Mouse (Mus musculus): ENCODE results near the gene Pros1. TPM values are rescaled to one million over a fixed set of nuclear protein-coding genes. Genes with fewer than 3 reads are reported as not detected.

Gene Pros1
- 7.9 TPM for polyA plus RNA-seq (2012; fragmentation: generic; extraction: Trizol)

- H3K79me2 ChIP-seq (ENCODE audit: control insufficient read depth, insufficient read depth): no peaks in the 10 kb centered on the region
- no peaks in the 10 kb centered on the region for H3K27me3 ChIP-seq (ENCODE audit: control insufficient read depth, insufficient read depth, insufficient read length)
- no peak for TF ChIP-seq TCF3 (IDR thresholded peaks at IDR 0.05; ENCODE audit: insufficient read length, low read depth)
- no peak for TF ChIP-seq MYOD1 (IDR thresholded peaks at IDR 0.05; ENCODE audit: control insufficient read depth in 1 of 3, insufficient read length in 2 of 3, low read depth in 2 of 3)
- TF ChIP-seq POLR2A (IDR thresholded peaks at IDR 0.05; ENCODE audit: insufficient read length, low read depth): peak; percentile 89
- TF ChIP-seq POLR2AphosphoS2 (IDR thresholded peaks at IDR 0.05; ENCODE audit: insufficient read length, low read depth): peak; percentile 61
- no peak for TF ChIP-seq E2F4 (IDR thresholded peaks at IDR 0.05; ENCODE audit: insufficient read depth)
- peak within 1 kb of the TSS; percentile 41 for H3K4me3 ChIP-seq
- no peaks in the 10 kb centered on the region for H3K36me3 ChIP-seq (ENCODE audit: control insufficient read depth, insufficient read depth)
- no peak within 1 kb of the TSS for H3ac ChIP-seq (ENCODE audit: control insufficient read depth, insufficient read length)
- H3K4me2 ChIP-seq (ENCODE audit: low read depth): peak within 1 kb of the TSS; percentile 73
Measured at GRCm38 (mm10) chr16:62854191-62855068, at the start of gene Pros1. TSS of gene Pros1 (plus strand) at chr16:62854307.

- Histone ChIP-seq H3K4me3 (no peak overlapping the region), H3K4me2 (ENCODE audit: low read depth) (no peak overlapping the region), H3ac (ENCODE audit: control insufficient read depth, insufficient read length) (no peak overlapping the region), H3K79me2 (ENCODE audit: control insufficient read depth, insufficient read depth) (no peaks in the 10 kb centered on the region), H3K36me3 (ENCODE audit: control insufficient read depth, insufficient read depth) (peaks cover 4% of the 10 kb centered on the region), H3K27me3 (ENCODE audit: control insufficient read depth, insufficient read depth, insufficient read length) (no peaks in the 10 kb centered on the region)
- TF ChIP-seq MYOD1 (IDR thresholded peaks at IDR 0.05; ENCODE audit: control insufficient read depth in 1 of 3, insufficient read length in 2 of 3, low read depth in 2 of 3): no peak
- TF ChIP-seq SRF (IDR thresholded peaks at IDR 0.05; ENCODE audit: control insufficient read depth, insufficient read length, low read depth): no peak
- TF ChIP-seq MAX (IDR thresholded peaks at IDR 0.05; ENCODE audit: low read depth): no peak
- TF ChIP-seq E2F4 (IDR thresholded peaks at IDR 0.05; ENCODE audit: insufficient read depth): no peak
- no peak for TF ChIP-seq TCF12 (IDR thresholded peaks at IDR 0.05; ENCODE audit: insufficient read depth, poor library complexity, severe bottlenecking)
- no peak for TF ChIP-seq REST (IDR thresholded peaks at IDR 0.05; ENCODE audit: insufficient read depth, insufficient read length)
- TF ChIP-seq POLR2A (IDR thresholded peaks at IDR 0.05; ENCODE audit: insufficient read length, low read depth): no peak
- TF ChIP-seq TCF3 (IDR thresholded peaks at IDR 0.05; ENCODE audit: insufficient read length, low read depth): no peak
- no peak for TF ChIP-seq CEBPB (IDR thresholded peaks at IDR 0.05; ENCODE audit: insufficient read depth, poor library complexity, severe bottlenecking)
Measured at GRCm38 (mm10) chr16:62804621-62805020, 49.5 kb upstream of the Pros1 start.

GRCm38 (mm10) chr16:62807249-62807979, 46.7 kb upstream of the Pros1 start:
- H3K4me3 ChIP-seq: no peak overlapping the region
- no peak overlapping the region for H3K4me2 ChIP-seq (ENCODE audit: low read depth)
- H3K36me3 ChIP-seq (ENCODE audit: control insufficient read depth, insufficient read depth): no peaks in the 10 kb centered on the region
- H3K79me2 ChIP-seq (ENCODE audit: control insufficient read depth, insufficient read depth): no peaks in the 10 kb centered on the region
- no peak overlapping the region for H3ac ChIP-seq (ENCODE audit: control insufficient read depth, insufficient read length)
- H3K27me3 ChIP-seq (ENCODE audit: control insufficient read depth, insufficient read depth, insufficient read length): no peaks in the 10 kb centered on the region
- TF ChIP-seq MYOD1 (IDR thresholded peaks at IDR 0.05; ENCODE audit: control insufficient read depth in 1 of 3, insufficient read length in 2 of 3, low read depth in 2 of 3) (no peak), MYOG (IDR thresholded peaks at IDR 0.05; ENCODE audit: control insufficient read depth in 1 of 3, insufficient read depth in 1 of 3, insufficient read length in 2 of 3, low read depth in 2 of 3) (no peak), USF1 (IDR thresholded peaks at IDR 0.05; ENCODE audit: low read depth) (no peak), TCF3 (IDR thresholded peaks at IDR 0.05; ENCODE audit: insufficient read length, low read depth) (no peak), MAX (IDR thresholded peaks at IDR 0.05; ENCODE audit: low read depth) (no peak), POLR2A (IDR thresholded peaks at IDR 0.05; ENCODE audit: insufficient read length, low read depth) (no peak), E2F4 (IDR thresholded peaks at IDR 0.05; ENCODE audit: insufficient read depth) (no peak), POLR2AphosphoS2 (IDR thresholded peaks at IDR 0.05; ENCODE audit: insufficient read length, low read depth) (no peak), REST (IDR thresholded peaks at IDR 0.05; ENCODE audit: insufficient read depth, insufficient read length) (no peak), CEBPB (IDR thresholded peaks at IDR 0.05; ENCODE audit: insufficient read depth, poor library complexity, severe bottlenecking) (no peak), SRF (IDR thresholded peaks at IDR 0.05; ENCODE audit: control insufficient read depth, insufficient read length, low read depth) (no peak), TCF12 (IDR thresholded peaks at IDR 0.05; ENCODE audit: insufficient read depth, poor library complexity, severe bottlenecking) (no peak)

GRCm38 (mm10) chr16:62810855-62811254, 43.3 kb upstream of the Pros1 start:
- no peak overlapping the region for H3ac ChIP-seq (ENCODE audit: control insufficient read depth, insufficient read length)
- H3K79me2 ChIP-seq (ENCODE audit: control insufficient read depth, insufficient read depth): no peaks in the 10 kb centered on the region
- H3K36me3 ChIP-seq (ENCODE audit: control insufficient read depth, insufficient read depth): no peaks in the 10 kb centered on the region
- TF ChIP-seq POLR2A (IDR thresholded peaks at IDR 0.05; ENCODE audit: insufficient read length, low read depth) (no peak), MAX (IDR thresholded peaks at IDR 0.05; ENCODE audit: low read depth) (no peak), E2F4 (IDR thresholded peaks at IDR 0.05; ENCODE audit: insufficient read depth) (no peak), MYOD1 (IDR thresholded peaks at IDR 0.05; ENCODE audit: control insufficient read depth in 1 of 3, insufficient read length in 2 of 3, low read depth in 2 of 3) (no peak), REST (IDR thresholded peaks at IDR 0.05; ENCODE audit: insufficient read depth, insufficient read length) (no peak), POLR2AphosphoS2 (IDR thresholded peaks at IDR 0.05; ENCODE audit: insufficient read length, low read depth) (no peak), MYOG (IDR thresholded peaks at IDR 0.05; ENCODE audit: control insufficient read depth in 1 of 3, insufficient read depth in 1 of 3, insufficient read length in 2 of 3, low read depth in 2 of 3) (no peak), SRF (IDR thresholded peaks at IDR 0.05; ENCODE audit: control insufficient read depth, insufficient read length, low read depth) (no peak), TCF3 (IDR thresholded peaks at IDR 0.05; ENCODE audit: insufficient read length, low read depth) (no peak), TCF12 (IDR thresholded peaks at IDR 0.05; ENCODE audit: insufficient read depth, poor library complexity, severe bottlenecking) (no peak), CEBPB (IDR thresholded peaks at IDR 0.05; ENCODE audit: insufficient read depth, poor library complexity, severe bottlenecking) (no peak), USF1 (IDR thresholded peaks at IDR 0.05; ENCODE audit: low read depth) (no peak)
- no peak overlapping the region for H3K4me3 ChIP-seq
- no peak overlapping the region for H3K4me2 ChIP-seq (ENCODE audit: low read depth)
- H3K27me3 ChIP-seq (ENCODE audit: control insufficient read depth, insufficient read depth, insufficient read length): no peaks in the 10 kb centered on the region

Measured in myocyte (in vitro differentiated cells).